Mouse (Mus musculus) heart, postnatal 36 days (tissue): Measurements from ENCODE around the gene Gm7544. TPM values are rescaled to one million over a fixed set of nuclear protein-coding genes. Genes with fewer than 3 reads are reported as not detected.
"Not testable (repeated sequence)": the region's sequence is repeated elsewhere in the genome, so short reads cannot be mapped to it uniquely, and the experiment has no call there.

Experiments used
- DNase-seq, 2 experiments: peaks; one replicate each; pipeline ENCODE4 v3.0.0; 2021 to 2022
- intact Hi-C: fragments of 180-260 bp; cut with DNase I; formaldehyde crosslinking; loops from one replicate; pipeline ENCODE4 v1.15.1; 2025
- total RNA-seq, 2 experiments: library from RNA; stranded (reverse); gene quantifications; 2 replicates each; pipeline ENCODE4 v1.2.3; 2021

The Gm7544 gene
- total RNA-seq, 2 experiments from 2014 or later, result not detected

- DNase-seq, intact Hi-C loops: not testable (repeated sequence)
Measured at GRCm38 (mm10) chr1:82931326-82931725, 24.5 kb downstream of the Gm7544 start, which contains the start of gene Gm6217. Gene Gm6217, minus strand, starts transcription at chr1:82931399.

GRCm38 (mm10) chr1:82930558-82930957 lies 25.3 kb downstream of the Gm7544 start:
- intact Hi-C loops, DNase-seq: not testable (repeated sequence)

GRCm38 (mm10) chr1:82924650-82925049 lies 31.2 kb downstream of the Gm7544 start, which contains the start of gene A030014E15Rik:
Gene A030014E15Rik, plus strand, starts transcription at chr1:82924917.
- DNase-seq, result no peak
- intact Hi-C loops, result no loop called here

GRCm38 (mm10) chr1:82913434-82913833 lies 42.4 kb downstream of the Gm7544 start:
- intact Hi-C loops, DNase-seq: not testable (repeated sequence)

- intact Hi-C loops, result no loop called here
- DNase-seq, result no peak
Measured at GRCm38 (mm10) chr1:82913025-82913424, 42.8 kb downstream of the Gm7544 start, which contains the start of gene A030005L19Rik. Gene A030005L19Rik, plus strand, starts transcription at chr1:82913325.

- no peak for DNase-seq
- intact Hi-C loops, result no loop called here
Measured at GRCm38 (mm10) chr1:82905886-82906285, 49.9 kb downstream of the Gm7544 start.

Other genes starting within 250 kb of the Gm7544 start
- gene Mff, start 231.1 kb downstream of the Gm7544 start, total RNA-seq, result 100 to 1,000 TPM; 172 to 180 TPM
- gene Tm4sf20, start 187.6 kb downstream of the Gm7544 start, total RNA-seq, result not detected
- not detected for gene Gm47791, start 184.8 kb downstream of the Gm7544 start, total RNA-seq
- gene Agfg1, start 116.5 kb downstream of the Gm7544 start, total RNA-seq, result 10 to 100 TPM; 29.7 to 29.8 TPM
- under 1 TPM in 1 of 2 experiments, not detected in 1; 0.35 TPM for gene A030005L19Rik, start 42.7 kb downstream of the Gm7544 start, total RNA-seq
- not detected for gene A030014E15Rik, start 31.1 kb downstream of the Gm7544 start, total RNA-seq
- gene Gm6217, start 24.6 kb downstream of the Gm7544 start, total RNA-seq, result not detected
- gene A030003K21Rik, start 12.6 kb downstream of the Gm7544 start, total RNA-seq, result not detected
- gene Gm47955, start 4.3 kb upstream of the Gm7544 start, total RNA-seq, result not detected
- not detected for gene Gm47959, start 44.5 kb upstream of the Gm7544 start, total RNA-seq
- gene Slc19a3, start 82.4 kb upstream of the Gm7544 start, total RNA-seq, result under 1 TPM; 0.43 to 0.67 TPM
- not detected for gene Krtap28-10, start 86.5 kb upstream of the Gm7544 start, total RNA-seq
- gene Gm47969, start 88.9 kb upstream of the Gm7544 start, total RNA-seq, result not detected
- not detected for gene A030005K14Rik, start 103.4 kb upstream of the Gm7544 start, total RNA-seq
- not detected for gene Krtap28-13, start 104.9 kb upstream of the Gm7544 start, total RNA-seq
- gene Ccl20, start 160.8 kb upstream of the Gm7544 start, total RNA-seq, result not detected
- not detected for gene Daw1, start 203.7 kb upstream of the Gm7544 start, total RNA-seq